Mouse (Mus musculus) adrenal gland, postnatal 4 days (tissue): ENCODE data around the gene Vps52. TPM values are rescaled to one million over a fixed set of nuclear protein-coding genes. Genes with fewer than 3 reads are reported as not detected.
"Not testable (repeated sequence)": the region's sequence is repeated elsewhere in the genome, so short reads cannot be mapped to it uniquely, and the experiment has no call there.

ENCODE experiments used
- DNase-seq, 2 experiments: peaks; one replicate each; pipeline ENCODE4 v3.0.0; 2021 to 2022; ENCODE audit warnings: low spot score in 2 of 2, mixed read lengths in 2 of 2
- total RNA-seq, 2 experiments: library from RNA; stranded (reverse); gene quantifications; 2 replicates each; pipeline ENCODE4 v1.2.3; 2021

The Vps52 gene
- total RNA-seq, 2 experiments from 2014 or later = 62.8 to 72.5 TPM

DNA sequence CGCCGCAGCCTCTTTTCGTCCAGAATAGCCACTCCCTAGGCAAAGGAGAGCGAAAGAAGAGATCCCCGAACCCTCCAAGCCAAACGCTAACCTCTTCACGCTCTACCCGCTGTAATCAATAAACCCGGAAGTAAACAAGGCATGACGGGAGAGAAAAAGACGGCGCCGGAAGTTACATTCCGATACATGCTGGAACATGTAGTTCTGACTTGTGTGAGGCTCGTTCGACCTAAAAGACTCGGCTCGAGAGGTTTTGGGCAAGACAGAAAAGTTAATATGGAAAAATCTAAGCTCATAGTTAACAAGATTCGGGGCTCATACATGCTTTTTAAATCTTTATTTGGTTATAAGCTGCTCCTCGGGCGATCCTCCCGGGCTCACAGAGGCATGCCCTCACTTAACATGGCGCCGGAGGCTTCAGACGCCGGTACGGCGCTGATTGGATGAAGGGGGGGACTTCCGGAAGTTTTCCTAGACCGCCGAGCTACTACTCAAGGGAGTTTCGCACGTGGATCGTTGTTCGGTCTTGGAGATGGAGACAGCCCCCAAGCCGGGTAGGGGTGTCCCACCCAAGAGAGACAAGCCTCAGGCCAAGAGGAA, 15.3 kb upstream of the Vps52 start, which contains the start of the genes Pfdn6 and Wdr46:
Gene Pfdn6, minus strand, starts transcription at position 138 of the 600 bp plus-strand sequence.
Gene Wdr46, plus strand, starts transcription at position 455 of the 600 bp plus-strand sequence.
- DNase-seq = peak; percentile 62 to 69

DNA sequence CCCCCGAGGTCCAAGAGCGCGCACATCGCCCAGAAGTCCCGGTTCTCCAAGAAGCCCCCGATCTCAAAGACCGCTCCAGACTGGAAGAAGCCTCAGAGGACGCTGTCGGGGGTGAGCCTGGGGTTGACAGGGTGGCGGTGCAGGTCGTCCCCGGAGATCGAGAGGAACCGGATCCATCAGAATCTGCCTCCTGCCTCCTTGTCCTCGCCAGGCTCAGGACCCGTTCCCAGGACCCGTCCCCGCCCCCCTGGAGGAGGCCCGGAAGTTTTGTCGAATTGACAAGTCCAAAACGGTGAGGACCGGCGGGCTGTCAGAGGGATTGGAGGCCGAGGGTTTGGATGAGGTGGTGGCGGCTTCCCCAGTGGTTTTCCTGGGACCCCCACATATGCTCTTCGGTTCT, 14.6 kb upstream of the Vps52 start:
- DNase-seq = no peak

DNA sequence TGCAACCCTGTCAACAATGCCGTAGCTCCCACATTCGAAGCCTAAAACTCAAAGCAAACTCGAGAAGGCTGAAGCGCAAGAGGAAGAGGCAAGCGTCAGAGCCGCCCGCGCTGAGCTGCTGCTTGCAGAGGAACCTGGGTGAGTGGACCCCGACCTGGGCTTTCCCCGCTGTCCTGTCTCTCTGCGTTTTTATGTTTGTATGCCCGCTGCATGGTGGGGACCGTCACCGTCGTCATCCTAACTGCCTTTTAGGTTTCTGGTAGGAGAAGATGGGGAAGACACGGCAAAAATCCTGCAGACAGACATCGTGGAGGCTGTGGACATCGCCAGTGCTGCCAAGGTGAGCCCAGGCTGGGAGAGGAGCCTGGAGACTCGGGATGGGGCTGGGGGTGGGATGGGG, 14.2 kb upstream of the Vps52 start:
- no peak for DNase-seq

DNA sequence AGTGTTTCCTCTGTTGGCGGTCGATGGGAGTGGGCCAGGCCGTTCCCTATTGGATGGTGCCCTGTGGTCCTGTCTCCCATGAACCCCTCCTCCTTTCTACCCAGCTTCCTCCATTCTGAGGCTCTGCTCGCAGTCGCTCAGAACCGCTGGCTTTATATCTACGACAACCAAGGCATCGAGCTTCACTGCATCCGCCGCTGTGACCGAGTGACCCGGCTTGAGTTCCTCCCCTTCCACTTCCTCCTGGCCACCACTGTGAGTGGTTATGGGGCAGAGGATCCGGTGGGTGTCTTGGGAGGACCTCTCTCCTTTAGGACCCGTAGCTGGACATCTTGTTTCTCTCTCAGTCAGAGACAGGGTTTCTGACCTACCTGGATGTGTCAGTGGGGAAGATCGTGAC, 12.2 kb upstream of the Vps52 start:
- DNase-seq = no peak

DNA sequence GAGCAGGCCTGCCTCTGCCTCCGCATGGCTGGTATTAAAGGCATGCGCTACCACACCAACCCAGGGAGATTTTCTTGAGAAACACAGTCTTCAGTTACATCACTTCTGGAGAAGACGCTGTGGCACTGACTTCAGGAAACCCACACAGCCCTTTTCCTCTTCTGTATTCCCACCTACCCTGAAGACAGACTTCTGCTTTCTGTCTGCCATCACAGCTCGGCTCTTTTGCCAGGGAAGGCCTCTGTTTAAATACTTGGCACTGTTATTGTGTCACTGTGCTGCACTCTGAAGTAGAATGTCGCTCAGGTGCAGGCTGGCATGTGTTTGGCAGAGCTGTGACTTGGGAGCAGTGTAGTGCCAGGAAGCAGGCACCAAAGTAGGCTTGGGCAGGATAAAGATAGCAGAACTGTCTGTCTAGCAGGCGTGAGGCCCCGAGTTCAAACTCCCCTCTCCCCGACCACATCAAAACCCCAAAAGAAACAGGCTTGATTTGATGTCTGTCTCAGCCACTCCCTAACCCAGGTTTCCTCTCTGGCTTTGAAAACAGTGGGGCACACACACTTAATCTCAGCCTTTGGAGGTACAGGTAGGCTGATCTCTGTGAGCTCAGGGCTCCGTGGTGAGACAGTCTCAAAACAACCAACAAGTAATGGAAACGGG, 8.1 kb upstream of the Vps52 start:
- DNase-seq = no peak

DNA sequence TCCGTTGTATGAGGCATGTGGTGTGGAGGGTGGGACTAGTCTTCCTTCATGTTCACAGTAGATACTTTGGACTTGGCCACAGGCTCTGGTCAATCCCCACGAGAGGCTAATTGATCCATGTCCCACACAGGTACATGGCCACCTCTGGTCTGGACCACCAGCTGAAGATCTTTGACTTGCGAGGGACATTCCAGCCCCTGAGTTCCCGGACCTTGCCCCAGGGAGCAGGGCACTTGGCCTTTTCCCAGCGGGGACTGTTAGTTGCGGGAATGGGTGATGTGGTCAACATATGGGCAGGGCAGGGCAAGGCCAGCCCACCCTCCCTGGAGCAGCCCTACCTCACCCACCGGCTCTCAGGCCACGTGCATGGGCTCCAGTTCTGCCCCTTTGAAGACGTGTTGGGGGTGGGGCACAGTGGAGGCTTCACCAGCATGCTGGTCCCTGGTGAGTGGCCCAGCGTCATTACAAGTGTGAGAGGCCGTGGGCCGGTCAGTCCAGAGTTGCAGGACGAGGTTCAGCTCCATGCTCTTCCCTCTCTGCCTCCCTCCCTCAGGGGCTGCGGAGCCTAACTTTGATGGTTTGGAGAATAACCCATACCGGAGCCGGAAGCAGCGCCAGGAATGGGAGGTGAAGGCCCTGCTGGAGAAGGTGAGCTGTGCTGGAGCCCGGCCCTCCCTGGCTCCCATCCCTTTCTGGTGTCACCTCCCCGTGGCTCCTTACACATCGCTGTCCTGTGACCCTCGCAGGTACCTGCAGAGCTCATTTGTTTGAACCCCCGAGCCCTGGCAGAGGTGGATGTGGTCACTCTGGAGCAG, 7.3 kb upstream of the Vps52 start:
- DNase-seq = no peak

DNA sequence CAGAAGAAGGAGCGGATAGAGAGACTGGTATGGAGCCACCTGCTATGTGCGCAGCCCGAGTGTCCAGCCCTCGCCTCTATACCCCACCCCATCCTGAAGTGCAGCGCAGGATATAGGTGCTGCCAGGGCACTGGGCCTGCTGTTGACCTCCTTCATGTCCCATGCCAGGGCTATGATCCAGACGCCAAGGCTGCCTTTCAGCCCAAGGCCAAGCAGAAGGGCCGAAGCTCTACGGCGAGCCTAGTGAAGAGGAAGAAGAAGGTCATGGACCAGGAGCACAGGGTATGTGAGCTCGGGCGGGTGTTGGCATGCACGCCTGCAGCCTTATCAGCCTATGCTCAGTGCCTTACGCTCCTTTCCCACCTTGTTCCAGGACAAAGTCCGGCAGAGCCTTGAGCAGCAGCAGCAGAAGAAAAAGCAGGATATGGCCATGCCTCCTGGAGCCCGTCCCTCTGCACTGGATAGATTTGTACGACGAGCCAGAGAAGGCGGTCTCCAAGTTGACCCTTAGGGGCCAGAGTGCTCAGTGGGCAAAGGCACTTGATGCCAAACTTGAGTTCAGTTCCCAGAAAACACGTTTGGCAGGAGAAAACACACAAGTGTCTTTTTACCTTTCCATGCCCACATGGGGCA, 6.6 kb upstream of the Vps52 start:
- DNase-seq = no peak

DNA sequence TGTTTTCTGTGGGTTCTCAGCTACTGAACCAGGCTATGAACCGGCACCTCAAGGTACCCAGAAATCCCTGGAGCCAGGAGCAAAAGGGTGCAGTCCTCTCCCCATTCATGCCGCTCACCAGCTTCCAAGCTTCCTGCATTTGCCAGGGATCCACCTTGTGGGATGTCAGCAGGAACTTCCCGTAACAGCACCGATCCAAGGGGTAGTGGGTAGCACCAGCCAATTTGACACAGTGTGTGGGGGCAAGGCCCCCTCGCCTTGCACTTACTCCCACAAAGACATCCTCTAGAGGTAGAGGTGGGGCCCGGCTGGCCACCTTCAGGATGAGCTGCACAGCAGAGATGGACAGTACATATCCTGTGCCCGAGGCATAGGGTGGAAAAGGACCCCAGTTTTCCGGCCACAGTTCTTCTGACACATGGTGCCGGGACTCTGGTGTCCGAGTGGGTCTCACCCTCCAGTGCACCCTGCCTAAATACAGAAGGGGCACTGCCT, 5.4 kb upstream of the Vps52 start:
- no peak for DNase-seq

DNA sequence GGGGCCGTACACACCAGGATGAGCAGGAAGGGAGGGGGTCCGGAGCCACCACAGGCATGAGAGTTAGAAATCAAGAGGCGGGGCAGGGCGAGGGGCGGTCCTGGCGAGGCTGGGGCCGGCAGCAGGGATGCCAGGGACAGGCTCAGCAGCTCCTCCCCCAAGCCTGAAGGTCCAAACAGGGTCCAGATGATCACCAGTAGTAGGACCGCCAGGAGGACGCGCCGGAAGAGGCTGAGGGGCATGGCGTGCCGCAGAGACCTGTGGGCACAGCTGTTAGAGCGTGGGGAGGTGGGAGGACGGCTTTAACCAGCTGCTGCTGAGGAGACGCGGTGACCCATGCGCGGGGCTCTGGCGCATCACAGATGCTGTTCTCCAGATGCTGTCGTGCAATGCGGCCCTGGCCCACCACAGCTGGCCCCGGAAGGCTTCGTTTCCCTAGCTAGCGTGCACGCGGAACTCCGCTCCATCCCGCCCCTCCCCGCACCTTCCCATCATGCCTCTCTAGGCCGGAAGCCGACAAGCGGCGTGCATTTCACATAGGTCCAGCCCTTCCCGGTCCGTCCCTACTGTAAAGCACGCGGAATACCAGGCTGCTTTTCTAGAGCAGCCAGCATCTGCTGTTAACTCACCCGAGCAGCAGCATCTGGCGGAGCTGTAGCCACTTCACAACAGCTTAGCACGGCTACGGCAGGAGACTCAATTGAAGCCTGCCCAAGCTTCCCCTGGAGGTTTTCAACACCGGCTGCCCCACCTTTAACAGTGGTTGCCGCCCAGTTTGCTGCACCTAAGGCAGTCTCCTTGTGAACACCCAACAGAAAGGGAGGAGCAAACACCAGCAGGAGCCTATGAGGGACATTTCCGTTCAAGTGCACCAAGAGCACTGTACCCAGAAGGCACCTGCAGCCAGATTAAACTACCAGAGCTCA, 4.3 kb upstream of the Vps52 start, which contains the start of gene B3galt4:
Gene B3galt4, minus strand, starts transcription at position 468 of the 926 bp plus-strand sequence.
- DNase-seq = peak; percentile 57 to 70

DNA sequence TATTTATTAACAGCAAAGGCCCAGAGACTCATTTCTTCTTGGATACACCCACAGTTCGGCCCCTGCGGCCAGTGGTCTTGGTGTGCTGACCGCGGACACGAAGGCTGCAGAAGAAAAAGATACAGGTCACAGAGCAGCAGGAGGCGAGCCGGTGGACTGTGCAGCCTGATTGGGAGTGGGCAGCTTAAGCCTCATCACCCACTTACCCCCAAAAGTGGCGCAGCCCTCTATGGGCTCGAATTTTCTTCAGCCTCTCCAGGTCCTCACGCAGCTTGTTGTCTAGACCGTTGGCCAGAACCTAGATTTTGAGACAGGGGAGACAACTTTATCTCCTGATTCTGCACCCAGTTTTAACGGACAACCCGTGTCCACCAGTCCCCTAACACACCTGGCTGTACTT, 3.6 kb upstream of the Vps52 start:
- not testable (repeated sequence) for DNase-seq

DNA sequence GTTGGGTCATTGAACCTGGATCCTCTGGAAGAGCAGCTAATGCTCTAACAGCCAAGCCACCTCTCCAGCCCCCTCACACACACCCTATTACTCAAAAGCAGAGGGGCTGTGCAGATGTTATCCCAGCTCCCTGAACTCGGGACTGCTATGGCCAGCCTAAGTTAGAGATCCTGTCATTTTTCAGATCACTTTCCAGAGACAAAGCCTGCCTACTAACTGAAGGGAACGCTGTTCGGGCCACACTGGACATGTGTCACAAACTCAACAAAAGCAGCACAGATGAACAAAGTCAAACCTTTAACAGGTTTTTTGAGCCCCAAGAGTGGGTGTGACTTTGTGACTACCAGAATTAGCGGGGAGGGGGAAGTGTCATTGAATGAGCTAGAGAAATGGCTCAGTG, 2.7 kb upstream of the Vps52 start:
- DNase-seq = no peak

DNA sequence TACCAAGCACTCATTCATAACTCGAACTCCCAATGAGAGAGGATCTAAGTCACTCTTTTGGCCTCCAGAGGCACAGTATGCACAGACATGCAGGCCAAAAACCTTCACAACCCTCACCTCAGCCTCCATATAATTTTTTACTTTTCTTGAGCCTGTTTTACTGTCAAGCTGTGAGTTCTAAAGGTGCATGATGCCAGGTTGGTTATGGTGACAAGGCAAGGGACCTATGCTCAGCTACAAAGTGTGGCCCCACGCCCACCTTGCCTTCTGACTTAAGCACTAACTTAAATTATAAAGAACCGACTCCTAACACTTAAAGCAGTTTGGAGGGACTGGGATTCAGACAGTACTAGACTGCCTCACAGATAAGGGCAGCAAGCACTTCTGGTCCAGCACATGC, 2.3 kb upstream of the Vps52 start:
- no peak for DNase-seq

DNA sequence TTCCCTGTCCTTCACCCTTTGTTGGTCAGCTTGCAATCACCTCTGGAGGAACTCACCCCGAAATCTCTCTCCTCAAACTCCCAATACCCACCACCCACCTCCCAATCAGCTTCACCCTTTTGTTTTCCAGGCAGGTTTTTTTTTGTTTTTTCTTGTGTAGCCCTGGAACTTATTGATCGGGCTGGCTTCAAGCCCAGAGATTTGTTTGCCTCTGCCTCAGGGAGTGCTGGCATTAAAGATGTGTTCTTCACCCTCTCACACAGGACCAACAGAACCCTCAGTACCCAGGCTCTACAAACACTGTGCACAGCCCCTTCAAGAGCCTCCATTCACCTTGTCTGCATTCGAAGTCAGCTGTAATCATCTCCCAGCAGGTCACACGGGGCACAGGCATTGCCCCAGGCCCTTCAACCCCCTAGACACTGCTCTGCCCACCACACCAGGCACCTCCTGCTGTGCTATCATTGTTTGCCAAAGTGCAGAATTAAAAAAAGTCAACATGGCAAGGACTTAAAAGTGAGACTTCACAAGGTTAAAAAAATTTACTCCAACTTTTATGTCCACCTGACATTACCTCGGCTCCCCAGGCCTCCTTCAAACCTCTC, 1.5 kb upstream of the Vps52 start:
- no peak for DNase-seq

DNA sequence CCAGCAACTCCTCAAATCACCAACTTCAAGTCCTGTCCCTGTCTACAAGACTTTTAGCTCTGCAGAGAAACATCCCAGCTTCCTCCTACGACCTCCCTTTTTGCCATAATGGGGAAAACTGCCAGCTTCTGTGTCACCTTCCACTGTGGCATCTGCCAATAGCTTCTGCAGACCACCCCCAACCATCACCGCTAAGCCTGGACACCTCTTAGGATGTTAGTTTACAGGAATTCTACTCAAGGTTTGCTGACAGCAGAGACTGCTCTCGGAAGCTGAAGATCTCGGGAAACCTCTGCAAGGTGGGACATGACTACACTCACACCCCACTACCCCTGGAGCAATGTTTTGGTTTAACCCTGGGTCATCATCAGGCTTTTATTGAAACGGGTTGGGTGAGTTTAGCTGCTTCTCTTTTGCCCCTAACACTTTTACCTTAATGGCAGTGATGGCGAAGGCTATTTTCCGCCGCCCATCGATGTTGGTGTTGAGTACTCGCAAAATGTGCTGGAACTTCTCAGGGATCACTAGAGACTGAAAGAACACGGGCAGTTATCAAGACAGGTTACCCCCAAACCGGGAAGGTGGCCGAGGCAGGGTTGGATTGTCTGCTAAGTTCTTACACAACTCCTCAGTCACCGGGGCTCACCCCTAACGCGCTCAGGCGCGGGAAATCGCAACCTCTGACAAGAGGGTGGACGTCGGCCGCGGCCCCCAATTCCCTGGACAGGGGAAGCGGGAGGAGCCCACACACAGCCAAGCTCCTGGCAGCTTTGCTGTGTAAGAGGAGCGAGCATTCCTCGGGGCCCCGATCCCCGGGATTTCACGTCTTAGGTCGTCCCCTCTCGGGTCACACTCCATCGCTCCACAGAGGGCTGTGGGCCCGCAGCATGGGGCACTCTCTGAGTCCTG, 712 bp upstream of the Vps52 start:
- DNase-seq = peak in 1 of 2 experiments; percentile 28

DNA sequence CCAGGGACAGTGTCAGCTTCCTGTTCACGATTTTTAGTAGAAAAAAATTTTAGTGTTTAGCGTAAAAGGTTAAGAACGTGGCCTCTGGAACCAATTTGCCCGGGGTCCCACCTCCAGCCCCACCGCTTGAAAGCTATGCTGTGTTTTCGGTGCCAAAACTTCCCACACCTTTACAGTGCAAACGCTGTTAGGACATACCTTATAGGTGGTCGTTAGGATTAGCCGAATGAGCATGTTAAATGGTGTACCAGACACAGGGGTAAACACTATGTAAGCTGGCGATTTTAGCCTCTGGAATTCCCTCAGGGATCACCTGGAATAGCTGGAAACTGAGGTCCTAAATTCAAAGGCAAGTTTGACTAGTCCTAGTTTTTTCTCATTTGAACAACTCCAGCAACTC, 724 bp downstream of the Vps52 start:
- no peak for DNase-seq

DNA sequence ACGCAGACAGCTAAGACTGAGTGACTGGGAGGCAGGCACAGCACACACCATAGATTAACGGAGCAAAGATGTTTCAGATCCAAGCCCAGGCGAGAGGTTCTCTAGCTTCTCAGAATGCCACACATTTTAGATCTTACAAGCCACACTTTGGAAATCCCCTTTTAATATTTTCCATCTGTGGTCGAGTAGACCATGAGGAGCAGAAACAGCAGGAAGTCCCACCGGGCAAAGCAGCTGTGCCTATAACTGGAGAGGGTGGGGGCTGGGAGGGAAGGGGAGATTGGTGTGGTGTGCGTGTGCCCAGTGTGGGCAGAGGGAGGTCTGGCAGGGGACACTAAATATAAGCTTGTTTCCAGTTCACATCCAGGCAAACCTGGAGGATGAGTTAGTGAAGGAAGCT, 1.9 kb downstream of the Vps52 start:
- DNase-seq = no peak

DNA sequence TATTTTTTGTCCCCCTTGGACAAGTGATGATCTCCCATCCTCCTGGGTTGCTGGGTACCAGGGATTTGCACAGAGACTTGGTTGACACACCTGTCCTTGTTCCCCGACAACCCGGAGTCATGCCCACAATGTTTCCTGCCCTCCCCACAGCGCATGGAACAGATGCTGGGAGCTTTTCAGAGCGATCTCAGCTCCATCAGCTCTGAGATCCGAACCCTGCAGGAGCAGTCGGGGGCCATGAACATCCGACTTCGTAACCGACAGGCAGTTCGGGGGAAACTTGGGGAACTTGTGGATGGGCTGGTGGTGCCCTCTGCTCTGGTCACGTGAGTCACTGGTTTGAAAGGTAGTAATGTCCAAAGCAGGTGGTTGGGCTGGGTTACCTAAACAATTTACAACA, 2.8 kb downstream of the Vps52 start:
- no peak for DNase-seq

DNA sequence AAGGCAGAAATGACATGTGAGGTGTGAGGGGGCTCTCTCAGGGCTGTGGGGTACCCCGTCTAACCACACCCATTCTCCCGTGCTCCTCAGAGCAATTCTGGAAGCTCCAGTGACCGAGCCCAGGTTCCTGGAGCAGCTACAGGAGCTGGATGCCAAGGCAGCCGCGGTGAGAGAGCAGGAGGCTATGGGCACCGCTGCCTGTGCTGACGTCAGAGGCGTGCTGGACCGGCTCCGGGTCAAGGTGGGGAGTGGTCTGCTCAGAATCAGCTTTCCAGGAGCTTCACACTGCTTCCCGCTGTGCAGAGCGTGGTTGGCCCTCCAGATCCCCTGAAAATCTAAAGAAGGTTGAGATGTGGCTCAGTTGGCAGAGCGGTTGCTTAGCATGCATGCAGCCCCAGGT, 3.5 kb downstream of the Vps52 start:
- no peak for DNase-seq

DNA sequence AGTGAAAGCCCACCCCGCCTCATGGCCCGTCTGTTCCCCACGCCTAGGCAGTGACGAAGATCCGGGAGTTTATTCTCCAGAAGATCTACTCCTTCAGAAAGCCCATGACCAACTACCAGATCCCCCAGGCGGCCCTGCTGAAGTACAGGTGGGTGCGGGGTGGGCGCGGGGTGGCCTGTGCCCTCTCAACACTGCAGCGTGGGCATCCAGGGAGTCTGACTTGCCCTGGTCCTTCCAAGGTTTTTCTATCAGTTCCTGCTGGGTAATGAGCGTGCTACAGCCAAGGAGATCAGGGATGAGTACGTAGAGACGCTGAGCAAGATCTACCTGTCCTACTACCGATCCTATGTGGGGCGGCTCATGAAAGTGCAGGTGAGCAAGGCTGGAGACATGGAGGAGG, 4.3 kb downstream of the Vps52 start:
- no peak for DNase-seq
